Mouse (Mus musculus) brain, embryonic 18.5 days (tissue): ENCODE results near the gene Trim12c.
"Not testable (repeated sequence)": the region's sequence is repeated elsewhere in the genome, so short reads cannot be mapped to it uniquely, and the experiment has no call there.

Experiments used
- DNase-seq: peaks from one replicate; pipeline ENCODE4 v3.0.0-alpha.2; 2012; ENCODE audit warnings: low read depth, low spot score

Trim12c gene

GRCm38 (mm10) chr7:104352717-104353599 lies at the start of gene Trim12c:
Trim12c (minus strand) TSS chr7:104353362.
- DNase-seq = no peak

- no peak for DNase-seq
Observed at GRCm38 (mm10) chr7:104401140-104401539, 48.0 kb upstream of the Trim12c start.

GRCm38 (mm10) chr7:104400698-104401097 lies 47.5 kb upstream of the Trim12c start, which contains the start of gene Trim30c:
Trim30c (minus strand) TSS chr7:104400837.
- DNase-seq = no peak

- DNase-seq = no peak
Observed at GRCm38 (mm10) chr7:104398492-104398891, 45.3 kb upstream of the Trim12c start.

GRCm38 (mm10) chr7:104369736-104370414 lies 16.7 kb upstream of the Trim12c start, which contains the start of gene Trim30b:
Trim30b (minus strand) TSS chr7:104369884.
- DNase-seq = no peak

- DNase-seq = no peak
Observed at GRCm38 (mm10) chr7:104366339-104366738, 13.2 kb upstream of the Trim12c start.

- DNase-seq = no peak
Observed at GRCm38 (mm10) chr7:104353600-104353967, 422 bp upstream of the Trim12c start.

- not testable (repeated sequence) for DNase-seq
Observed at GRCm38 (mm10) chr7:104348043-104348442, 5.1 kb downstream of the Trim12c start.

GRCm38 (mm10) chr7:104340744-104341143 lies 12.4 kb downstream of the Trim12c start:
- not testable (repeated sequence) for DNase-seq

GRCm38 (mm10) chr7:104335547-104335946 lies 17.6 kb downstream of the Trim12c start:
- not testable (repeated sequence) for DNase-seq

GRCm38 (mm10) chr7:104329171-104329570 lies 24.0 kb downstream of the Trim12c start, which contains the start of gene Trim34b:
Trim34b (plus strand) TSS chr7:104329471.
- not testable (repeated sequence) for DNase-seq

GRCm38 (mm10) chr7:104322028-104322427 lies 31.1 kb downstream of the Trim12c start:
- DNase-seq = no peak

- DNase-seq = not testable (repeated sequence)
Observed at GRCm38 (mm10) chr7:104315369-104316080, 37.6 kb downstream of the Trim12c start, which contains the start of gene Trim12a. Trim12a (minus strand) TSS chr7:104315466.

- no peak for DNase-seq
Observed at GRCm38 (mm10) chr7:104314796-104315353, 38.3 kb downstream of the Trim12c start.

- DNase-seq = no peak
Observed at GRCm38 (mm10) chr7:104291638-104292400, 61.3 kb downstream of the Trim12c start.

- no peak for DNase-seq
Observed at GRCm38 (mm10) chr7:104290641-104291040, 62.5 kb downstream of the Trim12c start.
